Mouse (Mus musculus) small intestine, adult 2 months (tissue): ENCODE data around the gene Homez. TPM values are rescaled to one million over a fixed set of nuclear protein-coding genes. Genes with fewer than 3 reads are reported as not detected.

Source experiments
- H3K27ac ChIP-seq: fragments of 200-500 bp; 2 replicates; pipeline ENCODE4 v1.5.1; 2012; ENCODE audit warnings: low read depth, low read length, control low read depth, inconsistent platforms; ENCODE audit not compliant: insufficient read depth
- H3K27me3 ChIP-seq: fragments of 200-500 bp; 2 replicates; pipeline ENCODE4 v1.6.1; 2012; ENCODE audit warnings: mild to moderate bottlenecking, moderate library complexity, low read length, inconsistent platforms; ENCODE audit not compliant: control insufficient read depth, insufficient read depth
- H3K36me3 ChIP-seq: fragments of 200-500 bp; 2 replicates; pipeline ENCODE4 v1.6.1; 2012; ENCODE audit warnings: mild to moderate bottlenecking, low read length, control low read depth, inconsistent platforms; ENCODE audit not compliant: control insufficient read depth, insufficient read depth
- H3K4me1 ChIP-seq: fragments of 200-500 bp; 2 replicates; pipeline ENCODE4 v1.6.1; 2012; ENCODE audit warnings: low read length, inconsistent platforms, mixed read lengths; ENCODE audit not compliant: control insufficient read depth, insufficient read depth, insufficient read length
- H3K4me3 ChIP-seq: fragments of 200-500 bp; 2 replicates; pipeline ENCODE4 v1.5.1; 2012; ENCODE audit warnings: low read depth, mild to moderate bottlenecking, control low read depth, inconsistent platforms, low read length, moderate library complexity
- CTCF ChIP-seq: fragments of 200-500 bp; IDR thresholded peaks from 2 replicates; pipeline ENCODE4 v1.5.1; 2012; ENCODE audit warnings: low read depth, mild to moderate bottlenecking, control low read depth, inconsistent platforms, low read length, moderate library complexity, mixed read lengths; ENCODE audit not compliant: insufficient replicate concordance, insufficient read length; ENCODE audit errors: extremely low read depth
- POLR2A ChIP-seq: fragments of 200-500 bp; IDR thresholded peaks from 2 replicates; pipeline ENCODE4 v1.6.1; 2012; ENCODE audit warnings: low read depth, mild to moderate bottlenecking, control low read depth, inconsistent platforms, low read length, moderate library complexity
- WGBS: fragments of 180-500 bp; shearing (Covaris S2); methylation state at CpG from one replicate; pipeline ENCODE4 v1.1.7; 2018; 5-methylcytosine and 5-hydroxymethylcytosine counted together
- polyA plus RNA-seq: library from polyadenylated mRNA; depleted of rRNA; stranded (reverse); fragments of >200 nt; gene quantifications from 2 replicates; pipeline ENCODE4 v1.2.3, GENCODE M21; 2012

Homez gene
- polyA plus RNA-seq, 1 experiment = 2.0 TPM

GRCm38 (mm10) chr14:54868026-54868425 lies 2.7 kb downstream of the Homez start:
- 92% methylated on average over 4 of the region's 4 CpGs for WGBS
- Histone ChIP-seq H3K27me3 (no peaks in the 10 kb centered on the region), H3K36me3 (no peaks in the 10 kb centered on the region), H3K27ac (no peak overlapping the region), H3K4me1 (no peaks in the 10 kb centered on the region), H3K4me3 (no peak overlapping the region)
- TF ChIP-seq CTCF (no peak), POLR2A (no peak)

GRCm38 (mm10) chr14:54866936-54867335 lies 3.8 kb downstream of the Homez start:
- 61% methylated on average over 5 of the region's 5 CpGs for WGBS
- no peaks in the 10 kb centered on the region for H3K4me1 ChIP-seq
- no peak overlapping the region for H3K4me3 ChIP-seq
- no peaks in the 10 kb centered on the region for H3K27me3 ChIP-seq
- peak; percentile 66; the same call in 1 of the 2 replicates for TF ChIP-seq CTCF
- TF ChIP-seq POLR2A = no peak
- no peak overlapping the region for H3K27ac ChIP-seq
- no peaks in the 10 kb centered on the region for H3K36me3 ChIP-seq

GRCm38 (mm10) chr14:54866268-54866667 lies 4.5 kb downstream of the Homez start:
- no peaks in the 10 kb centered on the region for H3K27me3 ChIP-seq
- H3K36me3 ChIP-seq = no peaks in the 10 kb centered on the region
- no peak overlapping the region for H3K4me3 ChIP-seq
- WGBS = 38% methylated on average over 3 of the region's 3 CpGs
- TF ChIP-seq POLR2A (no peak), CTCF (no peak)
- H3K4me1 ChIP-seq = no peaks in the 10 kb centered on the region
- no peak overlapping the region for H3K27ac ChIP-seq

- Histone ChIP-seq H3K4me3 (no peak overlapping the region), H3K27ac (no peak overlapping the region), H3K36me3 (no peaks in the 10 kb centered on the region), H3K4me1 (no peaks in the 10 kb centered on the region), H3K27me3 (no peaks in the 10 kb centered on the region)
- TF ChIP-seq POLR2A = no peak
- no peak for TF ChIP-seq CTCF
- whole genome bisulfite sequencing = 60% methylated on average over 5 of the region's 5 CpGs
These were observed 5.1 kb downstream of the Homez start for GRCm38 (mm10) chr14:54865626-54866025.

- H3K27ac ChIP-seq = peak overlapping the region; percentile 40; the same call in 1 of the 2 replicates
- H3K27me3 ChIP-seq = no peaks in the 10 kb centered on the region
- 8% methylated on average over 21 of the region's 21 CpGs for WGBS
- no peak for TF ChIP-seq POLR2A
- TF ChIP-seq CTCF = no peak
- peak overlapping the region; percentile 83 for H3K4me3 ChIP-seq
- H3K36me3 ChIP-seq = no peaks in the 10 kb centered on the region
- H3K4me1 ChIP-seq = no peaks in the 10 kb centered on the region
These were observed 6.3 kb downstream of the Homez start for GRCm38 (mm10) chr14:54864313-54865036.

- no peaks in the 10 kb centered on the region for H3K36me3 ChIP-seq
- peak overlapping the region; percentile 40; the same call in 1 of the 2 replicates for H3K27ac ChIP-seq
- no peaks in the 10 kb centered on the region for H3K27me3 ChIP-seq
- WGBS = 1% methylated on average over 56 of the region's 56 CpGs
- no peaks in the 10 kb centered on the region for H3K4me1 ChIP-seq
- 0 out of 2 replicates have a peak, but pooled peaks have one; percentile 9 for TF ChIP-seq POLR2A
- TF ChIP-seq CTCF = no peak
- peak overlapping the region; percentile 83 for H3K4me3 ChIP-seq
These were observed 7.1 kb downstream of the Homez start for GRCm38 (mm10) chr14:54863501-54864312.

- WGBS = 32% methylated on average over 2 of the region's 2 CpGs
- Histone ChIP-seq H3K27me3 (no peaks in the 10 kb centered on the region), H3K4me3 (no peak overlapping the region), H3K27ac (no peak overlapping the region), H3K36me3 (peaks cover 4% of the 10 kb centered on the region), H3K4me1 (no peaks in the 10 kb centered on the region)
- TF ChIP-seq CTCF (peak; percentile 70; the same call in 1 of the 2 replicates), POLR2A (no peak)
These were observed 10.2 kb downstream of the Homez start for GRCm38 (mm10) chr14:54860511-54860910.
